Mouse (Mus musculus) layer of hippocampus, adult 9-10 months (tissue): ENCODE data around the gene Sh3gl2.
A peak's percentile ranks its signal among the peaks of the same experiment; 100 is the strongest.

Source experiments
- DNase-seq: peaks from one replicate; pipeline ENCODE4 v3.0.0; 2022; ENCODE audit warnings: low spot score

Sh3gl2 gene

DNA sequence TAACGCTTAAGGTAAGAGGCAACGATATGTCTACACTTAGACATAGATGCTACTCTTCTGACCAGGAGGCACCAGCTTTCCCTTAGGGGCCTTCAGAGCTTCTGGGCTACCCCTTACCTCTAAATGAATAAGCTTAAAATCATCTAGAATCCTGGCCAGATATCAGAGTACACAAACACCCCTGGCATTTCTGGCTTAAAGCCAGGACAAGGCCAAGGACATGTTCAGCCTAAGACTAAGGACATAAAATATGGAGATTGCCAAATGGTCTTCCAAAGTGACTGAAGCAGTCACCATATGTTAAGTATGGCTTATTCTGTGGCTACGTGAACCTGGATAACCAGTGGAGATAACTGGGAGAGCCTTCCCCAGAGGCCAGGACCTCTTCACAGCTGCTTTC, 211.5 kb downstream of the Sh3gl2 start:
- no peak for DNase-seq

DNA sequence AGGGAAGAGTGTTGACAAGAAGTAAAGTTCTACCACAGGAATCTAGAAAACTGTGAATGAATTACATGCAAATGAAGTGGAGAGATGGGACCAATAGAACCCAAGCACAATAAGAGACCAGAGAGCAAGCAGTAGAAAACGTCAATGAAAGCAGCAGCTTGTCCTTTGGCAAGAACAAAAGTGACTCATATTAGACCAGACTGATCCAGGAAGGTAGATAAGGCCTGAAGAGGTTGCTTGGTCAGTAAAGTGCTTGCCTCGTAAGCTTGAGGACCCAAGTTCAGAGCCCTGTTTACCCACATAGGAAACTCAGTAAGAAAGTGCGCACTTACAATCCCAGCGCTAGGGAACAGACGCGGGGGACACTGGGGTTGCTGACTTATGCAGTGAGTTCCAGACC, 215.5 kb downstream of the Sh3gl2 start:
- DNase-seq = no peak

GRCm38 (mm10) chr4:85426211-85426610, 221.3 kb downstream of the Sh3gl2 start:
- no peak for DNase-seq

GRCm38 (mm10) chr4:85432786-85433185, 227.9 kb downstream of the Sh3gl2 start:
- no peak for DNase-seq

GRCm38 (mm10) chr4:85434734-85435133, 229.8 kb downstream of the Sh3gl2 start:
- no peak for DNase-seq

DNA sequence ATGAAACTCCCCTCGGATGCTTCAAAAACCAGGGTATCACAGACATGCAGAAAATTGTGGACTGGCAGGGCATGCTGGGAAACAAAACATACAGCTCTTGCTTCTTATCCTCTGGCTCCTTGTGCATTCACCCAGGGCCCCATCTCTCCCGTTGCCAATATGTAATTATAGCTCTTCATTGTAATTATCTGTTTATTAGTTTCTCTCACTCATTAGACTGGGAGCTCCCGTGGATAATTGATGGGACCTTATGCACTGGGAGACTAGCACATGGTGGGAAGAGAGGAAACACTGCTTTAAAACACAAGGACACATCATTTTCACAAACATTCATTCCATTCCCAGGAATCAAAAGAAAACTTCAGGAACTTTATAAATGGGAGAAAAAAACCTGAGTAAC, 233.9 kb downstream of the Sh3gl2 start:
- DNase-seq = no peak

GRCm38 (mm10) chr4:85483586-85483985, 278.7 kb downstream of the Sh3gl2 start:
- no peak for DNase-seq

DNA sequence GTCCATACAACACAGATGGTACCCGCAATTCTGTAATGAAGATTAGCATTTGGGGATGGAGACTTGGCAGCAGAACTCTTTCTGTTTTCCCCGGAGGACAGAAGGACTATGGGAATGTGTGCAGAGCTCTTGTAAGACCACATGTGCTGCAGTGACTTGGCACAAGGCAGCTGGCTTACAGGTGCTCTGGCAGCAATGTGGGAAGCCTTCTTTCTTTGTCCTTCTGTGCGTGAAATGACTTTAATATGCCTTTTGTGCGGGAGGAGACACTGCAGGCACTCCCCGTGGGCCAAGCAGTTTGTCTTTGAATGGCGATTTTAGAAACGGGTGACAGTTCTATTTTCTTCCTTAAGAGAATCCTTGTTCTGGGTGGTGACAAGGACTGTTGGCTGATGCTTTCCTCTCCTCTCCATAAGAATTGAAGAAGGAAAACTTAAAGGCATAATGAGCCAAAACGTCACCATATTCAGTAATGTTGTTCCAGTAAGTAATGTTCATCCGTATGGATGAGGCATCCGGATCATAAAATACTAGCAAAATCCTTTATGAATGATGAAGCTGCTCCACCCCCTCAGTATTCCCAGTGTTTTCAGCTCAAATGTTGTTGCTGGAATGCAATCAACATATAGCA, 281.5 kb downstream of the Sh3gl2 start:
- DNase-seq = peak; percentile 17

GRCm38 (mm10) chr4:85505718-85506117, 300.8 kb downstream of the Sh3gl2 start:
- no peak for DNase-seq

DNA sequence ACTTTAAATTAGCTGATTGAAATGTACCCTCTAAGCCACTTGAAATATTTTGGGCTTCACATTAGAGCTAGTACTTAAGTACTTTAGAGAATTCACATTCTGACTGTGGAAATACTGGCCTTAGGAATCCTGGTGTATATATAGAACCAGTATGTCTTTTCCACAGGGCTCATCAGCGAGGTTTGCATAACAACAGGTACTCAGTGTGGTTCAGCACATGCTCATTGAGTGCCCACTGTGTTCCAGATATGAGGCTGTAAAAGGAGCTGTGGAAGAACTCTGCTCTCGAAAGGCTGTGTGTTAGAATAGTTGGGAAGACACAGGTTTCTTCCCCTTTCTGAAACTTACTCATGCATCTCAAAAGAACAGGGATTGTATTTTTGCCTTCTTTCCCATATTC, 302.1 kb downstream of the Sh3gl2 start:
- no peak for DNase-seq

GRCm38 (mm10) chr4:85507491-85507890, 302.6 kb downstream of the Sh3gl2 start:
- DNase-seq = no peak

GRCm38 (mm10) chr4:85513288-85513687, 308.4 kb downstream of the Sh3gl2 start:
- no peak for DNase-seq

DNA sequence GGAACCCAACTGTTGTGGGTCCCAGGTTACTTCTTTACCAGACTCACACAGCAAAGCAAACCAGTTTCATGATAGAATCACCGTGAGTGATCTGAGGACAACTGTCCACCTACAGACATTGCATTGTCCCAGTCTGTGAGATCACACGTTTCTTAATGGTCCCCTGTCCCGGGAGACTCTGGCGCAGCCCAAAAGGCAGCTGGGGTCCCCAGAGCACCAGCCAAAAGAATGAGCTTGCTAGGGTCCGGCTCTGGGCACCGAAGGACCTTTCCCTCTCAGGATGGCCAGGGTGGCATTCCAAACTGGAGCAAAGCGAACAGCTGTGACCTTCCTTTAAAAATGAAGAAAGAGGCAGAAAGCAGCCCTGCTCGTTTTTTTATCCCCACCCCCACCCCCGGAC, 308.9 kb downstream of the Sh3gl2 start, which contains the start of gene Adamtsl1:
Gene Adamtsl1, plus strand, starts transcription at position 381 of the 400 bp plus-strand sequence.
- no peak for DNase-seq

- DNase-seq = no peak
Observed at GRCm38 (mm10) chr4:85514205-85514681, 309.3 kb downstream of the Sh3gl2 start.

DNA sequence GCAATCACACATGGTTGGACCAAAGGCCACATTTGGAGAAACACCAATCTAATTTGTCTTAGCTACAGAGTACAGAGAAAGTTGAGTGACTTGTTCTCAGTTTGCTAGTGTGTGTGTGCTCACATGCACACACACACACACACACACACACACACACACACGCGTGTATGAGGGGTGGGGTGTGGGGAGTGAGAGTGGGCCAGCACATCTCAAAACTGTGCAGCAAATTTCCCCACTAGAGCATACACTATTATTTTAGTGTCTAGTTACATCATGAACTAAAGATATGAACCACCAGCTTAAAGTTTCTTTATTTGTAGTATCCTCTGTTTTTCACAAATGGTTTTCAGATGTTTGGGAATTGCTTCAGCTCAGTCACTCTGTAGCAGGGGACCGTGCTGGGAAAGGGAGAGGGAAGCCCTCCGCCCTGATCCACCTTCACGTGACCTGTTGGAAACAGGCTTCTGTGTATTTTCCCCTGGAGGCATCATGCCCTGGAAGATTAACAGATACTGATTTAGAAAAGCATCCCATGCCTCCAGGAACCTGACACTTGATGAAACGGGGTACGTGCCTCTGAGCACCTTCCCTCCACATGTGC, 322.1 kb downstream of the Sh3gl2 start:
- no peak for DNase-seq

GRCm38 (mm10) chr4:85529852-85530251, 324.9 kb downstream of the Sh3gl2 start:
- no peak for DNase-seq

GRCm38 (mm10) chr4:85539677-85540076, 334.8 kb downstream of the Sh3gl2 start:
- DNase-seq = no peak

GRCm38 (mm10) chr4:85543221-85543620, 338.3 kb downstream of the Sh3gl2 start:
- no peak for DNase-seq

DNA sequence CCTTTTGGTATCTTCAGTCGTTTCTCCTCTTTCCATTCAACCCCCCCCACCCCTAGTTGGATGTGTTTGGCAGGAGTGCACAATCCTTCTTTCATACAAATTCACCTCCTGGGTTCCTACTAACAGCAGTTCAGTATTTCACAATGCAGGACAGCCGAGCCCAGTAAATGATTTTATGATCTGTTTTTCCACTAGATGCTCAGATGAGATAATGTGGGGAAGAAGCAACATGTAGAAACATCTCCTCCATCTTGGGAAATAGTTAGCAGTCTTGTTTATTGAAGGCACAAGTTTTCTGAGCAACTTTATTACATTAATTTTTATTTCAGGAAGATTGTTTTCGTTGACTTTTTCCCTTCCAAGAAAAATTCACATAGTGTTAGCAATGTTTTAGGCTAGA, 349.8 kb downstream of the Sh3gl2 start:
- DNase-seq = no peak

DNA sequence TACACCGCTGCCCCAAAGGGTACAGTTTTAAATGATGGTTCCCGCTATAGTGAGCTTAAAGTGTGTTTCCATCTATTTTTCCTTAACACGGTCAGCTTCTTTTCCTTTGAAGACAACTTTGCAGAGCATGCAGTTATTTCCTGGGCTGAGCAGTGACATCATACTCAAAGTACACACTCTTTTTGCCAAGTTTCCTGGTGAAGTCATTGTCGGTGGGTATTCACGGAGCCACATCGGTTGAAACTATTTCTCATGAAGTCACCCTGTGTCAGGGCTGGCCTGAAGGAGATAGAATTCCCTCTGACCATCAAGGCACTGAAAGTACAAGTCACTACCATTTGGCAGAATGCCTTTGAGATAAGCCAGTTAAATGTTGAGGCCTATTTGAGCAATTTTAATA, 354.8 kb downstream of the Sh3gl2 start:
- DNase-seq = no peak

DNA sequence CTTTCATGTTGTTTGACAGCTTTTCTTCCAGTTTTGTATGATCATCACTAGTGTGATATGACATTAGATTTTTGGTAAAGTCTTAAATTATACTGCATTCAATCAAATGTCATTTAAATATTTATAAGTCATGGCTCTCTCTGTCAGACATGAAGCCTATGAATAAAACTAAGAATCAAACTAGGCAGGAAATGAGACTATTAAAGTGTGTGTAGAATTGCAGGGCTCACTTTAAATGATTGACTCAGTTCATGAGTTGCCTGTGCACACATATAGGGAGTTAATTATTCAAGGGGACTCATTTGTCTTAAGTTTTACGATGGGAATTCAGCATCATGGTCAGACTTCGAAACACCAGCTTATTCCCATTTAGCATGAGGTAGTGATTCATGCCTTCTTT, 380.5 kb downstream of the Sh3gl2 start:
- DNase-seq = no peak

DNA sequence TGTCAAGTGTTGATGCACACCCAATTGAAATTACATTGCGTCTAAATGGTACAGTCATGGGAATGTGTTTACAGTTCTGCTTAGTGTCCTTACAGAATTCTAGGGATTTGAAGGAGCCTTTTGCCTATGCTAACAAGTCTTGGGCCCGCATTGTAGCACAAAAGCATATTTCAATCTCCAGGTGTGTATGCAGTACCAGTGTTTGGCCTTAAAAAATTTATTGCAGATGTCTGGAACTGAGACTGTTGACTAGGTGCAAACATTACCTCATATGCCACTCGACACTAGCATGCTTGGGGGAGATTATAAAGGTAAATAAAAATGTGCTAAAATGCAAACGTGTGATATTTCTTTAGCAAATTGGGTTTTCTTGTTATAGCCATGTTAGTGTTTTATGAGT, 384.0 kb downstream of the Sh3gl2 start:
- DNase-seq = no peak

GRCm38 (mm10) chr4:85591037-85591436, 386.1 kb downstream of the Sh3gl2 start:
- no peak for DNase-seq

- DNase-seq = no peak
Observed at GRCm38 (mm10) chr4:85594159-85594558, 389.2 kb downstream of the Sh3gl2 start.
